Mouse (Mus musculus) kidney, adult 2 months (tissue): ENCODE data around the gene Cerkl.

Source experiments
- CTCF ChIP-seq: fragments of 200-500 bp; conservative IDR thresholded peaks from 2 replicates; pipeline ENCODE4 v1.5.1; 2011; ENCODE audit warnings: low read depth, mild to moderate bottlenecking, control low read depth, low read length, moderate library complexity, mixed read lengths; ENCODE audit not compliant: insufficient read depth, insufficient read length
- POLR2A ChIP-seq: fragments of 200-500 bp; IDR thresholded peaks from one replicate; pipeline ENCODE4 v1.6.1; 2011; ENCODE audit warnings: low read depth, low read length, control low read depth

DNA sequence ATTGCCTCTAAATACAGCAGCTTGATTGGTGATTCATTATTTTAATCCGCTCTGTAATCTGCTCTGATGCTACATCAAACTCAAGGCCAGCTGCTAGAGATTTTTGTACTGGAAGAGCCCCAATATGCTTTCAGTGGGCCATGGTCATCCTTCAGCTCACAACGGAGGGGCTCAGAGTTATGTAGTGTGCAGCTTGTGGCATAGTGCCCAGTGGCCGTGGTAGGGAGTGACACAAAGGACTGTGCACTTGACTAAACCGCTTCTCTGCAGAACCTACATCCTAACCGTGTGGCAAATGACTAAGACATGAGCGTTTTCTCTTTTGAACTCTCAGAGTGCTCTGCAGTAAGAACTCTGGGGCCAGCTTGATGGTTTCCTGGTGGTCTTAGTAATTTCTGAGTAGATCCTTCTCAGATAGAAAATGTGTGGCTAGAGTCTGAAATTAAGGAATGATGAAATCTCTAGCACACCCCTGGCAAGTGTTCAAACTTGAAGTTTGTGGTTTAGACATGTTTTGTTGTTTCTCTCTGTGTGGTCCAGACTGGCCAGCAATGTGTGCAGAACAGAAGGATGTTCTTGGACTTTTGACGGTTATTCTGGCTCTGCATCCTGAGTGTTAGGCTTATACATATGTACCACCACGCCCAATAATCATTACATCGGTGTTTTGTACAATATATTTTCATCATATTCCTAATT is 140.3 kb downstream of the Cerkl start:
- TF ChIP-seq CTCF (no peak), POLR2A (no peak)
